Mouse (Mus musculus) heart, embryonic 13.5 days (tissue): ENCODE data around the gene Lepr. TPM values are rescaled to one million over a fixed set of nuclear protein-coding genes. Genes with fewer than 3 reads are reported as not detected.
"Not testable (repeated sequence)": the region's sequence is repeated elsewhere in the genome, so short reads cannot be mapped to it uniquely, and the experiment has no call there.

Experiments used
- ATAC-seq: fragments of 200-750 bp; cut with Nextera tagmentation; 2 replicates; pipeline ENCODE4 v1.8.0; 2017; ENCODE audit warnings: moderate TSS enrichment; ENCODE audit not compliant: insufficient number of reproducible peaks, low FRiP score, low TSS enrichment; ENCODE audit errors: extremely low read depth
- H3K27ac ChIP-seq: fragments of 300-500 bp; sonication (generic); replicated peaks from 2 replicates; pipeline ENCODE4 v1.5.1; 2015; ENCODE audit warnings: moderate library complexity, mild to moderate bottlenecking, inconsistent platforms
- H3K27me3 ChIP-seq: fragments of 300-500 bp; sonication (generic); replicated peaks from 2 replicates; pipeline ENCODE4 v1.6.1; 2015; ENCODE audit warnings: mild to moderate bottlenecking, inconsistent platforms
- H3K36me3 ChIP-seq: fragments of 300-500 bp; sonication (generic); 2 replicates; pipeline ENCODE4 v1.6.1; 2015; ENCODE audit warnings: mild to moderate bottlenecking, inconsistent platforms
- H3K4me1 ChIP-seq: fragments of 300-500 bp; sonication (generic); 2 replicates; pipeline ENCODE4 v1.6.1; 2015; ENCODE audit warnings: inconsistent platforms
- H3K4me2 ChIP-seq: fragments of 300-500 bp; sonication (generic); 2 replicates; pipeline ENCODE4 v1.6.1; 2015; ENCODE audit warnings: inconsistent platforms, mild to moderate bottlenecking, moderate library complexity
- H3K4me3 ChIP-seq: fragments of 300-500 bp; sonication (generic); 2 replicates; pipeline ENCODE4 v1.5.1; 2015; ENCODE audit warnings: moderate library complexity, mild to moderate bottlenecking, inconsistent platforms
- H3K9ac ChIP-seq: fragments of 300-500 bp; sonication (generic); 2 replicates; pipeline ENCODE4 v1.6.1; 2015; ENCODE audit warnings: inconsistent platforms, mild to moderate bottlenecking, moderate library complexity
- H3K9me3 ChIP-seq: fragments of 300-500 bp; sonication (generic); 2 replicates; pipeline ENCODE4 v1.6.1; 2016; ENCODE audit warnings: inconsistent platforms
- WGBS: fragments of 180-500 bp; shearing (Covaris S2); methylation state at CpG from one replicate; pipeline ENCODE4 v1.1.7; 2015; ENCODE audit warnings: mixed read lengths; 5-methylcytosine and 5-hydroxymethylcytosine counted together
- polyA plus RNA-seq: library from polyadenylated mRNA; unstranded; fragments of >200 nt; fragmentation: Nextera tagmentation; extraction: Ambion mirVana; gene quantifications from 2 replicates; pipeline ENCODE4 v1.2.1, GENCODE M21; 2015

Gene Lepr
- polyA plus RNA-seq, 1 experiment from 2014 or later = 0.95 TPM

DNA sequence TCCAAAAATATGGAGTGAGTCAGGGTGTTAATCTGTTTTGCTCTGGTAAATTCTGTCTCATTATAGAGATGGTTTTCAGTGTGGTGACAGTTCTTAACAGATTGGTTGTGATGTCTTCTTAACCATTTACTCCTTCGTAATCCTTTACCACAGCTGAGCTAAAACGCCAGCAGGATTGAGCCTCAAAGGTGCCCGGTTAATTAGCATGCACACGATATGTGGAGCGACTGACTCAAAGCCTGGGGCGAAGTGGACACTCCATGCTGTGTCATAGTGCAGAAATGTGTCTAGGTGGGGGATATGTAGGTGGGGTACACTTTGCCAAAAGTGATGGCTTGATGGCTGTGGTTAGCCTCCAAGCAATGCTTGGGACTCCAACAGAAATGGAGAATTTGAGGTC, 1.4 kb upstream of the Lepr start:
- H3K9ac ChIP-seq = no peak overlapping the region
- no peak overlapping the region for H3K27ac ChIP-seq
- no peak overlapping the region for H3K4me3 ChIP-seq
- no peaks in the 10 kb centered on the region for H3K36me3 ChIP-seq
- H3K4me2 ChIP-seq = no peak overlapping the region
- 81% methylated on average over 6 of the region's 6 CpGs for WGBS
- ATAC-seq = no peak
- no peaks in the 10 kb centered on the region for H3K9me3 ChIP-seq
- peaks cover 30% of the 10 kb centered on the region for H3K27me3 ChIP-seq
- H3K4me1 ChIP-seq = peaks cover 4% of the 10 kb centered on the region

DNA sequence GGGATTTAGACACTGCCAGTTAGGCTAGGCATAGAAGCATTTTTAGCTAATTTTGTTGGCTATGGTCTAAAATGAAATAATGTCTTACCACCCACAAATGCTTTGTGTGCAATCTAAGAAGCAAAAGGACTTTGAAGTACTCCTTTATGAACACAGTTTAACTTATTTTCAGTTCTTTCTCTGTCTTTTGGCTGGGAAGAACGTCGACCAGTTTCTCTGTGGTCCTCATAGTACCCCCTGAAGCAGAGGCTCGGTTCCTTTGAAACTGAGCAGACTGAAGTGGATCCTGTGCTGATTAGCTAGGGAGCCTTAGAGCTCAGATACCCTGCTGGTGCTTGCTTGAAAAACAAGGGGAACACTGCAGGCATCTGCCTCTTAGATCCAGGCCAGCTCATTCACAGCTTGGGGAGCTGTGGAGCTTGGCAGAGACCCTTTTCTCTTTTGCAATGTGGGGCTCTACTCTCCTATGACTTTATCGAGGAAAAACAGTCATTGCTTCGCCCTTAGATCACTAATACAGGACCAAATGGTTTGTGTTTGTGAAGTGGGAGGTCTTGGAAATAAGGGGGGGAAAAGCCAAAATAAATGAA, 1.9 kb downstream of the Lepr start:
- no peaks in the 10 kb centered on the region for H3K9me3 ChIP-seq
- ATAC-seq = no peak
- WGBS = 8% methylated on average over 5 of the region's 5 CpGs
- no peak overlapping the region for H3K9ac ChIP-seq
- peaks cover 7% of the 10 kb centered on the region for H3K4me1 ChIP-seq
- H3K36me3 ChIP-seq = no peaks in the 10 kb centered on the region
- H3K27me3 ChIP-seq = peaks cover 30% of the 10 kb centered on the region
- H3K4me3 ChIP-seq = no peak overlapping the region
- H3K27ac ChIP-seq = no peak overlapping the region
- H3K4me2 ChIP-seq = no peak overlapping the region

DNA sequence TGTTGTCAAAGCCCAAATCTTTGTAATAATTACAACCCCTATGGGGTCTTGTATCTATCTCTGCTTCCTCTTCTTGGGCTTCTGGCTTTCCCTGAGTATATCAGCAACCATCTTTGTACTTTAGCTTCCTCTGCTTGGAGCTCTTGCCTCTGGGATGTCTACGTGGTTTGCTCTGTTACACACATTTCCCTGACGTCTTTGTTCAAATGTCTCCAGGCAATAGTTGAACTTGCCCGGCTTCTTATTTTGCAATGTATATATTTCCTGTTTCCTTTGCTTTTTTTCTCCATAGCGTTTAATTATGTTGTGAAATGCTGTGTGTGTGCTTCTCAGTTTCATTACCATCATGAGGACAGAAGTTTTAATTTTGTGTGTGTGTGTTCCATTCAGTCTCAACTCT, 4.5 kb downstream of the Lepr start:
- H3K27me3 ChIP-seq = peaks cover 19% of the 10 kb centered on the region
- no peak overlapping the region for H3K4me2 ChIP-seq
- no peak overlapping the region for H3K27ac ChIP-seq
- no peaks in the 10 kb centered on the region for H3K9me3 ChIP-seq
- no peak for ATAC-seq
- no peaks in the 10 kb centered on the region for H3K36me3 ChIP-seq
- H3K9ac ChIP-seq = no peak overlapping the region
- 66% methylated on average over 4 of the region's 4 CpGs for WGBS
- no peak overlapping the region for H3K4me3 ChIP-seq
- H3K4me1 ChIP-seq = peaks cover 8% of the 10 kb centered on the region

DNA sequence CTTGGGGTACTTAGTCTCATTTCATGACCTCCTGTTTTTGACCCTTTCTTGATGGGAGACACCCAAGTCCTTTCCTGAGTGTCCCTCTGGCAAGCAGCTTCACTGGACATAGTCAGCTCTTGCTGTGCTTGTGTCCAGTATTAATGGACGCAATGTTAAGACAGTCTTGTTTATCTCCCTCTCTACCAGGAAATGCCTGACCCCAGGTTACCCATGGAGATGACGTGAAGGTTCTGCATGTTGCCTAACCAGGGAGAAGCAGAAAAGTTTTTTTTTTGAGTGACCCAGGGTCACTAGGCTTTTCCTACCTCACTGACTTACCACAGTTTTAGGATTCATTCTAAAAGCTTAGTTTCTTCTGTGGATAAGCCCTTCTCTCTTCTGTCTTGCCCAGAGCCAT, 24.8 kb downstream of the Lepr start:
- no peaks in the 10 kb centered on the region for H3K9me3 ChIP-seq
- H3K4me3 ChIP-seq = no peak overlapping the region
- no peak overlapping the region for H3K4me2 ChIP-seq
- H3K27ac ChIP-seq = no peak overlapping the region
- ATAC-seq = no peak
- H3K9ac ChIP-seq = no peak overlapping the region
- no peaks in the 10 kb centered on the region for H3K36me3 ChIP-seq
- H3K4me1 ChIP-seq = no peaks in the 10 kb centered on the region
- H3K27me3 ChIP-seq = no peaks in the 10 kb centered on the region
- 76% methylated on average over 2 of the region's 2 CpGs for WGBS

DNA sequence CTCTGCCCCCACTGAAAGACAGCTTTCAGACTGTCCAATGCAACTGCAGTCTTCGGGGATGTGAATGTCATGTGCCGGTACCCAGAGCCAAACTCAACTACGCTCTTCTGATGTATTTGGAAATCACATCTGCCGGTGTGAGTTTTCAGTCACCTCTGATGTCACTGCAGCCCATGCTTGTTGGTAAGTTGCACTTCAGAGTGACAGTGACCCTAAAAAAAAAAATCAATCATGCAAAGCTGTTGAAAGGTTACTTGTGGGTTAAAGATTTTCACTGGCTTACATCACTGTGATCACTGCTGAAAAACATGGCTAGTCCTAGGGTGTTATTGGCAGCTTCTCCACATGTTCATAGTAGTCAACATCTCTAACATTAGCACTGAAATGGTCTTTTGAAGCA, 28.3 kb downstream of the Lepr start:
- no peak overlapping the region for H3K4me3 ChIP-seq
- ATAC-seq = no peak
- no peak overlapping the region for H3K9ac ChIP-seq
- 88% methylated on average over 4 of the region's 4 CpGs for WGBS
- H3K4me2 ChIP-seq = no peak overlapping the region
- H3K27ac ChIP-seq = no peak overlapping the region
- no peaks in the 10 kb centered on the region for H3K4me1 ChIP-seq
- no peaks in the 10 kb centered on the region for H3K9me3 ChIP-seq
- H3K36me3 ChIP-seq = no peaks in the 10 kb centered on the region
- no peaks in the 10 kb centered on the region for H3K27me3 ChIP-seq

DNA sequence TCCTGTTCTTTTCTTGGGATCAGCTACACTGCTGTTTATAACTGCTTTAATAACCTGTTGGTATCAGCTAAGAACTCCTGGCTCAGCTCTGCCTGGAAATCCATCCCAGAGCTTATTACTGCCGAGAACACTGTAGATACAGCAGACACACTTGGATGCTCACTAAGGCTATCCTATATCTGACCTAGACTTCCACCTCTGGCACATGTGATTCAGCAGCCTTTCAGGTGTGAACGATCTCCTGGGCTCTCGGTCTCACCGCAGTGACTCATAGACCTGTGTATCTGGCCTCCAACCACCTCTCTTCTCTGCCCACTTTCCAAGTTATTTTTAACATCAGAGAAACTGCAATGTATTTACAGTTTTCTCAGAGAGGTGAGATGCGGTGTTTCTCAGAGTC, 43.3 kb downstream of the Lepr start:
- H3K9me3 ChIP-seq = no peaks in the 10 kb centered on the region
- no peak overlapping the region for H3K9ac ChIP-seq
- H3K27me3 ChIP-seq = no peaks in the 10 kb centered on the region
- H3K4me1 ChIP-seq = no peaks in the 10 kb centered on the region
- no peak overlapping the region for H3K4me2 ChIP-seq
- no peak for ATAC-seq
- WGBS = 68% methylated on average over 5 of the region's 5 CpGs
- H3K4me3 ChIP-seq = no peak overlapping the region
- no peak overlapping the region for H3K27ac ChIP-seq
- no peaks in the 10 kb centered on the region for H3K36me3 ChIP-seq

DNA sequence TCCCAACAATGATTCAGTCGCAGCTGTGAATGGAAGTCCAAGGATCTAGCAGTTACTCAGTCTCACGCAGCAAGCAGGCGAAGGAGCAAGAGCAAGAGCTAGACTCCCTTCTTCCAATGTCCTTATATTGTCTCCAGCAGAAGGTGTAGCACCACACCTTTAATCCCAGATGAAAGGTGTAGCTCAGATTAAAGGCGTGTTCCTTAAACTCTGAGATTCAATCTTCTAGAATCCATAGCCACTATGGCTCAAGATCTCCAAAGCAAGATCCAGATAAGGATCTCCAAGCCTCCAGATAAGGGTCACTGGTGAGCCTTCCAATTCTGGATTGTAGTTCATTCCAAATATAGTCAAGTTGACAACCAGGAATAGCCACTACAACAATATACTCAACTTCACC, 126.7 kb downstream of the Lepr start, which contains the start of gene B020004J07Rik:
Gene B020004J07Rik (minus strand): TSS at position 101 of the 400 bp plus-strand sequence.
- H3K36me3 ChIP-seq, ATAC-seq, H3K9ac ChIP-seq, H3K27me3 ChIP-seq, H3K4me1 ChIP-seq, H3K4me2 ChIP-seq, H3K4me3 ChIP-seq, H3K9me3 ChIP-seq, H3K27ac ChIP-seq: not testable (repeated sequence)
- WGBS = 80% methylated on average over 4 of the region's 4 CpGs

DNA sequence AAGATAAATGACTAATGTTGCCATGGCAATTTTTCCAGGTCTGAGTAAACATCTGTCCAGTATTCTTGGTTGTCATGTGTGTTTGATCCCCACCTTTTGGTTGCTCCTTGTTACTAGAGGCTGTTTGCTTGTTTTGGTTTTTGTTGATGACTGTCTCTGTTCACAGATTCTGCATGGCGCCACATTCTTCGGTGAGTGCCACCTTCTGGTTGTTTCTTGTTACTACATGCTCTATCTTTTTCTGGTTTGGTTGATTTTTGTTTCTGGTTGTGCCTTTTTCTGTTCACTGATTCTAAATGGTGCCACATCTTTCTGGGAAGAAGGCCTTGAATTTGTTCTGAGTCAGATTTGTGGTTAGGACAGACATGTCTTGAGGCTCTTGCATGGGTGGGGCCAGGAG, 133.7 kb downstream of the Lepr start:
- 59% methylated on average over 2 of the region's 2 CpGs for WGBS
- H3K9me3 ChIP-seq = peaks cover 17% of the 10 kb centered on the region

DNA sequence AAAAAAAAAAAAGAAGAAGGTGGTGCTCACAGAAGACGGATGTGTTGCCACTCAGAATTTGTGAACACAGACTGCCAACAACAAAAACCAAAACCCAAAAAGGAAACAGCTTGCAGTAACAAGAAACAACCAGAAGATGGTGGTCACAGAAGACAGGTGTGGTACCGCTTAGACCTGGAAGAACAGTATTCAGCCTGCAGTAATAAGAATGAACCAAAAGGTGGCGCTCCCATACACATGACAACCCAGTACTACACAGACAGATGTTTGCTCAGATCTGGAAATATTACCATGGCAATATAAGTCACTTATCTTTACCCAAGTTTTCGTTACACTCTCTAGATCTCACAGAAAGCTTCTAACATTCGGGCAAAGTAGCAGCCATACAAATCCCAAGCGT, 143.7 kb downstream of the Lepr start:
- no peaks in the 10 kb centered on the region for H3K9me3 ChIP-seq
- no peak overlapping the region for H3K27ac ChIP-seq
- H3K4me2 ChIP-seq = no peak overlapping the region
- no peaks in the 10 kb centered on the region for H3K4me1 ChIP-seq
- H3K9ac ChIP-seq = no peak overlapping the region
- H3K27me3 ChIP-seq = no peaks in the 10 kb centered on the region
- H3K4me3 ChIP-seq = no peak overlapping the region
- H3K36me3 ChIP-seq = no peaks in the 10 kb centered on the region
- no peak for ATAC-seq
- 42% methylated on average over 6 of the region's 6 CpGs for WGBS

More for the DNA sequence above, 133.7 kb downstream of the Lepr start:
- Histone ChIP-seq H3K4me1 (no peaks in the 10 kb centered on the region), H3K27me3 (no peaks in the 10 kb centered on the region), H3K4me2 (no peak overlapping the region), H3K27ac (no peak overlapping the region), H3K9ac (no peak overlapping the region), H3K4me3 (no peak overlapping the region), H3K36me3 (no peaks in the 10 kb centered on the region)
- ATAC-seq = no peak

DNA sequence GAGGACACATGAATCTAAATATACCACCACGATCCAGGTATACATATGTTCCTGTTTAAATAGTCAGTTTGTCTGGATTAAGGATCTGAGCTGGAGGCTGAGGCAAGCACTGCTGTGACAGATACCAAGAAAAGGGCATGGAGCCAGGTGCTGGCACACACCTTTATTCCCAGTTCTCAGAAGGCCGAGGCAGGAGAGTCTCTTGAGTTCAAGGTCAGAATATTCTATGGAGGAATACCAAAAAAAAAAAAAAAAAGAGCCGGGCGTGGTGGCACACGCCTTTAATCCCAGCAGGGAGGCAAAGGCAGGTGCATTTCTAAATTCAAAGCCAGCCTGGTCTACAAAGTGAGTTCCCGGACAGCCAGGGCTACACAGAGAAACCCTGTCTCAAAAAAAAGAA, 145.1 kb downstream of the Lepr start:
- no peak overlapping the region for H3K4me2 ChIP-seq
- no peaks in the 10 kb centered on the region for H3K4me1 ChIP-seq
- H3K27ac ChIP-seq = no peak overlapping the region
- no peak overlapping the region for H3K9ac ChIP-seq
- no peak for ATAC-seq
- H3K27me3 ChIP-seq = no peaks in the 10 kb centered on the region
- 68% methylated on average over 6 of the region's 6 CpGs for WGBS
- H3K36me3 ChIP-seq = no peaks in the 10 kb centered on the region
- H3K4me3 ChIP-seq = no peak overlapping the region
- no peaks in the 10 kb centered on the region for H3K9me3 ChIP-seq
